Mouse (Mus musculus): ENCODE results near the gene Grik4. TPM values are rescaled to one million over a fixed set of nuclear protein-coding genes. Genes with fewer than 3 reads are reported as not detected.

Grik4 gene
- polyA plus RNA-seq, 1 experiment from 2014 or later = 0.10 TPM

- Histone ChIP-seq H3K9me3 (ENCODE audit: control insufficient read depth, low read length) (no peaks in the 10 kb centered on the region), H3K9ac (ENCODE audit: low read length) (no peak overlapping the region), H3K4me3 (ENCODE audit: low read depth, low read length) (no peak overlapping the region), H3K4me1 (replicated peaks; ENCODE audit: control insufficient read depth, insufficient read depth) (no peaks in the 10 kb centered on the region), H3K4me2 (replicated peaks; ENCODE audit: low read depth) (no peak overlapping the region), H3K27me3 (ENCODE audit: control insufficient read depth, insufficient read depth, low read length) (no peaks in the 10 kb centered on the region), H3K27ac (replicated peaks) (no peak overlapping the region), H3K36me3 (ENCODE audit: control insufficient read depth, insufficient read depth, low read length) (no peaks in the 10 kb centered on the region)
- 43% methylated on average over 8 of the region's 8 CpGs for WGBS
- no peak for DNase-seq (ENCODE audit: low spot score)
- no peak for TF ChIP-seq EP300 (optimal IDR thresholded peaks at IDR 0.05)
- TF ChIP-seq CTCF (IDR thresholded peaks at IDR 0.05; ENCODE audit: low read depth) = no peak
- ATAC-seq (ENCODE audit: low FRiP score, low TSS enrichment) = no peak
Observed at GRCm38 (mm10) chr9:42745982-42746381, 198.3 kb downstream of the Grik4 start.

- WGBS = 54% methylated on average over 5 of the region's 5 CpGs
- no peak for DNase-seq (ENCODE audit: low spot score)
- Histone ChIP-seq H3K27ac (replicated peaks) (no peak overlapping the region), H3K4me2 (replicated peaks; ENCODE audit: low read depth) (no peak overlapping the region), H3K4me1 (replicated peaks; ENCODE audit: control insufficient read depth, insufficient read depth) (no peaks in the 10 kb centered on the region), H3K27me3 (ENCODE audit: control insufficient read depth, insufficient read depth, low read length) (no peaks in the 10 kb centered on the region), H3K4me3 (ENCODE audit: low read depth, low read length) (no peak overlapping the region), H3K9me3 (ENCODE audit: control insufficient read depth, low read length) (no peaks in the 10 kb centered on the region), H3K36me3 (ENCODE audit: control insufficient read depth, insufficient read depth, low read length) (no peaks in the 10 kb centered on the region), H3K9ac (ENCODE audit: low read length) (no peak overlapping the region)
- ATAC-seq (ENCODE audit: low FRiP score, low TSS enrichment) = 0 out of 2 replicates have a peak, but pooled peaks have one; percentile 45
- no peak for TF ChIP-seq EP300 (optimal IDR thresholded peaks at IDR 0.05)
- no peak for TF ChIP-seq CTCF (IDR thresholded peaks at IDR 0.05; ENCODE audit: low read depth)
Observed at GRCm38 (mm10) chr9:42742385-42742784, 201.9 kb downstream of the Grik4 start.

GRCm38 (mm10) chr9:42736697-42737335 lies 207.5 kb downstream of the Grik4 start:
- ATAC-seq (ENCODE audit: low FRiP score, low TSS enrichment) = no peak; the same call in 1 of the 2 replicates
- Histone ChIP-seq H3K4me2 (replicated peaks; ENCODE audit: low read depth) (no peak overlapping the region), H3K9me3 (ENCODE audit: control insufficient read depth, low read length) (no peaks in the 10 kb centered on the region), H3K27ac (replicated peaks) (no peak overlapping the region), H3K4me3 (ENCODE audit: low read depth, low read length) (no peak overlapping the region), H3K36me3 (ENCODE audit: control insufficient read depth, insufficient read depth, low read length) (no peaks in the 10 kb centered on the region), H3K9ac (ENCODE audit: low read length) (no peak overlapping the region), H3K4me1 (replicated peaks; ENCODE audit: control insufficient read depth, insufficient read depth) (no peaks in the 10 kb centered on the region), H3K27me3 (ENCODE audit: control insufficient read depth, insufficient read depth, low read length) (no peaks in the 10 kb centered on the region)
- TF ChIP-seq CTCF (IDR thresholded peaks at IDR 0.05; ENCODE audit: low read depth) (no peak), EP300 (optimal IDR thresholded peaks at IDR 0.05) (no peak)
- DNase-seq (ENCODE audit: low spot score) = no peak
- 56% methylated on average over 7 of the region's 7 CpGs for WGBS

- Histone ChIP-seq H3K9me3 (ENCODE audit: control insufficient read depth, low read length) (no peaks in the 10 kb centered on the region), H3K36me3 (ENCODE audit: control insufficient read depth, insufficient read depth, low read length) (no peaks in the 10 kb centered on the region), H3K27me3 (ENCODE audit: control insufficient read depth, insufficient read depth, low read length) (no peaks in the 10 kb centered on the region), H3K4me3 (ENCODE audit: low read depth, low read length) (no peak overlapping the region), H3K4me1 (replicated peaks; ENCODE audit: control insufficient read depth, insufficient read depth) (no peaks in the 10 kb centered on the region), H3K9ac (ENCODE audit: low read length) (no peak overlapping the region), H3K4me2 (replicated peaks; ENCODE audit: low read depth) (no peak overlapping the region), H3K27ac (replicated peaks) (no peak overlapping the region)
- no peak for DNase-seq (ENCODE audit: low spot score)
- ATAC-seq (ENCODE audit: low FRiP score, low TSS enrichment) = no peak
- TF ChIP-seq EP300 (optimal IDR thresholded peaks at IDR 0.05) (no peak), CTCF (IDR thresholded peaks at IDR 0.05; ENCODE audit: low read depth) (no peak)
- 71% methylated on average over 5 of the region's 5 CpGs for WGBS
Observed at GRCm38 (mm10) chr9:42735086-42735485, 209.2 kb downstream of the Grik4 start.

- ATAC-seq (ENCODE audit: low FRiP score, low TSS enrichment) = no peak
- H3K27ac ChIP-seq (replicated peaks) = no peak overlapping the region
Observed at GRCm38 (mm10) chr9:42732731-42733318, 211.5 kb downstream of the Grik4 start.

GRCm38 (mm10) chr9:42728472-42728871 lies 215.8 kb downstream of the Grik4 start:
- H3K4me3 ChIP-seq (ENCODE audit: low read depth, low read length) = no peak overlapping the region
- DNase-seq (ENCODE audit: low spot score) (no peak), ATAC-seq (ENCODE audit: low FRiP score, low TSS enrichment) (no peak)
- TF ChIP-seq CTCF (IDR thresholded peaks at IDR 0.05; ENCODE audit: low read depth) (no peak), EP300 (optimal IDR thresholded peaks at IDR 0.05) (no peak)
- H3K27me3 ChIP-seq (ENCODE audit: control insufficient read depth, insufficient read depth, low read length) = no peaks in the 10 kb centered on the region
- H3K9ac ChIP-seq (ENCODE audit: low read length) = no peak overlapping the region
- no peaks in the 10 kb centered on the region for H3K9me3 ChIP-seq (ENCODE audit: control insufficient read depth, low read length)
- no peaks in the 10 kb centered on the region; the same call in 1 of the 2 replicates for H3K4me1 ChIP-seq (replicated peaks; ENCODE audit: control insufficient read depth, insufficient read depth)
- H3K27ac ChIP-seq (replicated peaks) = no peak overlapping the region
- no peaks in the 10 kb centered on the region for H3K36me3 ChIP-seq (ENCODE audit: control insufficient read depth, insufficient read depth, low read length)
- no peak overlapping the region for H3K4me2 ChIP-seq (replicated peaks; ENCODE audit: low read depth)
- 70% methylated on average over 6 of the region's 6 CpGs for WGBS

More at GRCm38 (mm10) chr9:42732731-42733318, 211.5 kb downstream of the Grik4 start:
- Histone ChIP-seq H3K4me1 (replicated peaks; ENCODE audit: control insufficient read depth, insufficient read depth) (no peaks in the 10 kb centered on the region), H3K36me3 (ENCODE audit: control insufficient read depth, insufficient read depth, low read length) (no peaks in the 10 kb centered on the region), H3K9me3 (ENCODE audit: control insufficient read depth, low read length) (no peaks in the 10 kb centered on the region), H3K9ac (ENCODE audit: low read length) (no peak overlapping the region), H3K4me2 (replicated peaks; ENCODE audit: low read depth) (no peak overlapping the region), H3K4me3 (ENCODE audit: low read depth, low read length) (no peak overlapping the region), H3K27me3 (ENCODE audit: control insufficient read depth, insufficient read depth, low read length) (no peaks in the 10 kb centered on the region)
- TF ChIP-seq EP300 (optimal IDR thresholded peaks at IDR 0.05) (no peak), CTCF (IDR thresholded peaks at IDR 0.05; ENCODE audit: low read depth) (no peak)
- 72% methylated on average over 9 of the region's 9 CpGs for WGBS
- no peak for DNase-seq (ENCODE audit: low spot score)

Data from stomach, postnatal 0 days (tissue).